Mouse (Mus musculus): ENCODE data around the gene Dnajb12.

The Dnajb12 gene

GRCm38 (mm10) chr10:59879255-59880028 is at the start of gene Dnajb12:
TSS of gene Dnajb12 (plus strand) at chr10:59879556.
- DNase-seq (ENCODE audit: low spot score in 2 of 2), result peak; percentile 91 to 96

- DNase-seq (ENCODE audit: low spot score in 2 of 2), result no peak
These were observed 49.5 kb upstream of the Dnajb12 start for GRCm38 (mm10) chr10:59829886-59830285.

- DNase-seq (ENCODE audit: low spot score in 2 of 2), result no peak
These were observed 47.4 kb upstream of the Dnajb12 start for GRCm38 (mm10) chr10:59831950-59832349.

DNA sequence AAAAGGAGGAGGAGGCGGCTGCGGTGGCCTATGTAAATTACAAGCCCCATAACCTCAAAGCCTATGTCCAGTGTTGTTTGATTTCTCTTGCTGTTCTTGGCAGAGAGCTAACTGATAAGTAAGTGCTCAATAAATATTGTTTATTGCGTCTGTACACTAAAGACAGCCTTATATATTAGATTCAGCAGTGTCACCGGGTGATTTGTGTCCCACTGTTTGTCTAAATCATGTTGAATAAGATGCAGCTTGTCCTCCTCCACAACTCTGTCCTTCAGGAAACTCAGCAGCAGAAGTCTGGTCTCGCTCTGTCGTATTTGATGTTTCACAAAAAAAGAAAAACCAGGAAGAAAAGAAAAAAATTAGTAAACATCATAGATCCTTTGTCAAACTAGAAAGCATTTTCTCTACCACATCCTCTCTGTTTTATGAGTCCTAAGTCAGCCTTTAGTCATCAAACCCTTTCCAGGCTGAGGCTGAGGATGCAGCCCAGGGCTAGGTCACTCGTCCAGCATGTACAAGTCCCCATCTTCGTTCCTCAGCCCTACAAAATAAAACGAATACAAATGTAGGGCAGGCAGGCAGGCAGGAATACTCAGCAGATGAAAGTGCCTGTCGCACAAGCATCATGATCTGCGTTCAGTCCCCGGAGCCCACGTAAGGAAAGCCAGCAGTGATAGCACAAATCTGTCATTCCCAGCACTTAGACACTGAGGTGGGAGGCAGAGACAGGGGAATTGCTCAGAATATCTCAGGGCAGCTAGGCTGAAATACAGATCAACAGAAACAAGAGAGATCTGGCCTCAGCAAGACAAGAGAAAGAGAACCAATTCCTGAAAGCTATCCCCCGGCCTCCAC is 43.8 kb upstream of the Dnajb12 start:
- DNase-seq (ENCODE audit: low spot score in 2 of 2), result no peak

DNA sequence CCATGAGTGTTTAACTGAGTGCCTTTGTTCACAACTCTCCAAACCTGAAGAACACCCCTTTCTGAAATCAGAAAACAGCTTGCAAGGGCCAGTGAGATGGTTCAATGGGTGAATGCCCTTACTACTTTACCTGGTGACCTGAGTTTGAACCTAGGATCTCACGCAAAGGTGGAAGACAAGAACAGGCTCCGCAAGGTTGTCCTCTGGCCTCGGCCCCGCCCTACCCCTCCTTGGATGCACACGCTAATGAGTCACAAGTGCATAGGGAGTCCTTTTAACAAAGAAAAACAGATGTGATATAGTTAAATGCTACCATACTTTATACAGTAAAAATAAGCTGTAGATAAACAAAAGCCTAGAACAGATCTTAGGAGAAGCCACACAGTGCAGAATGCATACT is 41.9 kb upstream of the Dnajb12 start:
- DNase-seq (ENCODE audit: low spot score in 2 of 2), result no peak

GRCm38 (mm10) chr10:59841434-59841833 is 37.9 kb upstream of the Dnajb12 start:
- DNase-seq (ENCODE audit: low spot score in 2 of 2), result no peak

DNA sequence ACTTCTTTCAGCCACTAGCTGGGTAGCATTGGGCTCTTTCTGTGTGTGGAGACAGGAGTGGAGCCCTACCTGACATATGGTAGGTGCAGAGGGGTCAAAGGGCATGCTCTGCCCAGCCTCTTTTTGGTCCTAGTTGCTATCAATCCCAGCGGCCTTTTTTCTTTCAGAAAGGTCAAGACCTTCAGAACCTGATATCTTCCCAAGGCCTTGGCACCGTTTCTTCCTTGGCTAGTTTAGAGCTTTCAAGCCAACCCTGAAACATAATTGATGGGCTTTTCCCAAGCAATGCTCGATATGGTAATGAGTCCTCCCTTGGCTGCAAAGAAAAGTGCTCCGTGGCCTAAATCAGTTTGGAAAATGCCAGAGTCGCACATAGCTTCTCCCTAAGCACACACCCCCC is 36.2 kb upstream of the Dnajb12 start:
- DNase-seq (ENCODE audit: low spot score in 2 of 2), result no peak

- no peak for DNase-seq (ENCODE audit: low spot score in 2 of 2)
These were observed 34.7 kb upstream of the Dnajb12 start for GRCm38 (mm10) chr10:59844686-59845085.

DNA sequence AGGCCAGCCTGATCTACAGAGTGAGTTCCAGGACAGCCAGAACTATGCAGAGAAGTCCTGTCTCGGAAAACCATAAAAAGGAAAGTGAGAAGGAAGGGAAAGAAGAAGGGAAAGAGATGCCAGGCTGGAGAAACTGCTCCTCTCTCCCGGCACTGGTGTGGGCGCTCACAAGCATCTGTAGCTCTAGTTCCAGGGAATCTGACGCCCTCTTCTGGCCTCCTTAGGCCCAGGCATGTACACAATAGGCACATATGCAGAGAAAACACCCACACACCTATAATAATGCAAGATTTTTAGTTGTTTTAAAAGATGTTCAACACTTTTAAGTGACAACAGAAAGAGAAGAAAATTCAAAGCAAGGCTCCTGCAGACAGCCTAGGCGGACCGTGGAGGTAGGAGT is 32.9 kb upstream of the Dnajb12 start:
- DNase-seq (ENCODE audit: low spot score in 2 of 2), result no peak

DNA sequence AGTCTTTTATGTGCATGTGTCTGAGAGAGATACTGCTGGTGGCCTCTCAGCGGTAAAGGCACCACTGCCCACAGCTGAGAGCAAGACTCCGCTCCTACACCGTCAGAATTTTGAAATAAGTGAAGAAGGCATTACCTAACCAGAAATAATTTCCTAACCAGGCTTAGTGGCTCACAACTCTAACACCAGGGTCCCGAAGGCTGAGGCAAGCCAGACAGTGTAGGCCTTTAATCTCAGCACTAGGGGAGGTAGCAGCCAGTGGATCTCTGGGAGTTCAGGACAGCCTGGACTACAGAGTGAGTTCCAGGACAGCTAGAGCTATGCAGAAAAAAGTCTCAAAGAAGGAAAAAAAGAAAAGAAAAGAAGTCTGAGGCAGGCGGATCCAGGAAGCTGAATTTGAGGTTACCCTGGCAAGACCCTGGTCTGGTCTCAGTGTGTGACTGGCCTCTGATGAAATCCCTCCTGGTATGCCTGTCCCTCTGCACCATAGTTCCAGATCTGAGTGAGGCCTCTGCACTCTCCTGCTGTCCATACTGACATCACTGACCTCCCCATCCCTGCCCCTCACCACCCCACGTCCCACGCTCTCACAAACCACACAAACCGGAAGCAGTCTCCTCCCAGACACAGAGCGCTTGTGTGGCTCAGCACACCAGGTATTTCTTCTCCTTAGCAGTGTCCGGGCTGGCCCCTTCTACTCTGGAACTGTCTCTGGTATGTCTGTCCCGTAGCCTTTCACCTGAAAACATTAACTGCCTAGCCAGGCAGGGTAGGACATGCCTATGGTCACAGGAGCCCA is 31.1 kb upstream of the Dnajb12 start:
- no peak for DNase-seq (ENCODE audit: low spot score in 2 of 2)

GRCm38 (mm10) chr10:59848953-59849352 is 30.4 kb upstream of the Dnajb12 start:
- DNase-seq (ENCODE audit: low spot score in 2 of 2), result no peak

- no peak for DNase-seq (ENCODE audit: low spot score in 2 of 2)
These were observed 30.0 kb upstream of the Dnajb12 start for GRCm38 (mm10) chr10:59849371-59849770.

DNA sequence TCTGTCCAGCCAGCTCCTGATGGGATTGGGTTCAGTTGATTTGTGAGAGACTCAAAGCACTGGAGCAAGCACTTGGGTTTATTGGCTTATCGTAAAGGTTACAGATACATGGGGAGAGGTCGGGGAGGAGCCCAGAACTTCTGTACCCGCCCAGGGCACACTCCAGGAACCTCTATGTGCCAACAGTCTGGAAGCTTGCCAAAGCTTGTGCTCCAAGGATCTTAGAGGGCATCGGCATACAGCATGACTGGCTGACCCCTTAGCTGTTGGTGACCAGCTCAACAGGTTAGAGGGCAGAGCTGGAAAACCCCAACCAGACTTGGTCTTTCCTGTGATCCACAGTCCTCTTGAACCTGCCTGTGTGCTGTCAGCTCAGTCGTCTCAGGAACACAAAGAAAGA is 22.2 kb upstream of the Dnajb12 start:
- DNase-seq (ENCODE audit: low spot score in 2 of 2), result no peak

GRCm38 (mm10) chr10:59860684-59861083 is 18.7 kb upstream of the Dnajb12 start:
- no peak for DNase-seq (ENCODE audit: low spot score in 2 of 2)

DNA sequence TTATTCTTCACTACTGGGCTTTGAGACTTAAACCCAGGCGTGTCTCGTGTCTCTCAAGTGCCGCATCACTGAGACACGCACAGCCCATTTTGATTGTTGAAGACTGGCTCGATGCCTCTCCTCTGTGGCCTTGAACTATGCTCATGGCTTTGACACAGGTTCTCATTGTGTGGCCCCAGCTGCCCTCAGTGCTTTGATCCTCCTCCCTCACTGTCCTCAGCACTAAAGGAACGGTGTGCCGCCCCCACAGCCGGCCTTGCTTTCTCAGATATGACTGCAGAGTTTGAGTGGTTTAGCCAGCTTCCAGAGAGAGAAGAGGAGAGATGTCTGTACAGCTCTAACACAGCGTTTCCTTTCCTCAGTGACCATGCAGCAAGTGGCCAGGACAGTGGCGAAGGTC is 18.2 kb upstream of the Dnajb12 start:
- no peak for DNase-seq (ENCODE audit: low spot score in 2 of 2)

DNA sequence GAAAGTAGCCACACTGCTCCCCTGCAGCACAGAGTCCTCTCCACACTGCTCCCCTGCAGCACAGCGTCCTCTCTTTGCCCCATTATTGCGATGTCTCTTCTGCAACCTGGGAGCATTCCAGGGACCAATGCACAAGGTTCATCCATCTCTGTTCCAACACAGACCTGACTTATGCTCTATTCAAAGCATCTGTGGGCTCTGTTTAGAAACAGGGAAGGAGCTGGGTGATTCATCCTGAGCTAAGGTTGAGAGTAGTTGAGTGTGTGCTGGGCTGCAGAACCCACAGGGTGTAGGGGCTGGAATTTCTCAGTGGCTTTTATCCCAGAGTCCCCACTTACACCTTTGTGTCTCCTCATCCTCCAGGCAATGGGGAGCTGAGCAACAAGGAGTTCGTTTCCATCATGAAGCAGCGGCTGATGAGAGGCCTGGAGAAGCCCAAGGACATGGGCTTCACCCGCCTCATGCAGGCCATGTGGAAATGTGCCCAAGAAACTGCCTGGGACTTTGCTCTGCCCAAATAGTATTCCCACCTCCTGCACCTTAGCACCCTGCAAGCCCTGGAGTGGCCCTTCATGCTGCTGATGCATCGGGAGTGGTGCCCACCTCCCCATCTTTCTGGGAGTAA is 16.4 kb upstream of the Dnajb12 start:
- no peak for DNase-seq (ENCODE audit: low spot score in 2 of 2)

DNA sequence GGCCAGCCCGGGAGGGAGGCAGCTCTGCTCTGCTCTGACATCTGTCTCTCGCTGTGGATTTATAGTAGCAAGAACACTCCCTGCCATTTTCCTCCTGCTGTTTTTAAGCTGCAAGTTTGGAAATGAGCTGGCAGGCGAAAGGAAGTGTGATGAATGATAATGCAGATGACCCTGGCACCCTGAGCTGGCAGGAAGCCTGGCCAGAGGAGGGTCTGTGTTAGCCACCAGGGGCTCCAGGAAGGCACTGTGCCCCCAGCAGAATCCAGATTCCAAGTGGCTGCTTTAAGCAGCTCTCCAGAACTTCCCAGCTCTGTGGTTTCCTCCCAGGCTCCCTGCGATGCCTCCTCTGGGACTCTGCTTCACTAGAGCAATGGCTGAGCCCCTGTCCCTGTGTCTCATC is 15.7 kb upstream of the Dnajb12 start:
- DNase-seq (ENCODE audit: low spot score in 2 of 2), result no peak

- DNase-seq (ENCODE audit: low spot score in 2 of 2), result no peak
These were observed 15.0 kb upstream of the Dnajb12 start for GRCm38 (mm10) chr10:59864232-59864875.

GRCm38 (mm10) chr10:59864884-59865726 is 14.3 kb upstream of the Dnajb12 start:
- DNase-seq (ENCODE audit: low spot score in 2 of 2), result peak; percentile 85 to 96

GRCm38 (mm10) chr10:59868266-59868665 is 11.1 kb upstream of the Dnajb12 start:
- DNase-seq (ENCODE audit: low spot score in 2 of 2), result no peak

Measured in cerebellum, postnatal 4 days (tissue).